Mouse (Mus musculus) myocyte (in vitro differentiated cells): ENCODE results near the gene Rcor1.

Source experiments
- CEBPB ChIP-seq: IDR thresholded peaks from 2 replicates; pipeline ENCODE4 v1.6.1; 2011; ENCODE audit warnings: mild to moderate bottlenecking, moderate library complexity; ENCODE audit not compliant: poor library complexity, insufficient read depth, severe bottlenecking
- E2F4 ChIP-seq: IDR thresholded peaks from one replicate; pipeline ENCODE4 v1.6.1; 2011; ENCODE audit warnings: mild to moderate bottlenecking, control low read depth, moderate library complexity; ENCODE audit not compliant: insufficient read depth
- MAX ChIP-seq: IDR thresholded peaks from one replicate; pipeline ENCODE4 v1.6.1; 2011; ENCODE audit warnings: low read depth, mild to moderate bottlenecking, control low read depth
- MYOD1 ChIP-seq, 3 experiments: IDR thresholded peaks; one replicate each; pipeline ENCODE4 v1.6.1; 2011; ENCODE audit warnings: control low read depth in 2 of 3, low read depth in 2 of 3, mild to moderate bottlenecking in 2 of 3, moderate library complexity in 1 of 3; ENCODE audit not compliant: insufficient read length in 2 of 3, control insufficient read depth in 1 of 3
- MYOG ChIP-seq, 3 experiments: IDR thresholded peaks; one replicate each; pipeline ENCODE4 v1.6.1; 2011; ENCODE audit warnings: control low read depth in 2 of 3, low read depth in 2 of 3, mild to moderate bottlenecking in 2 of 3; ENCODE audit not compliant: insufficient read length in 2 of 3, control insufficient read depth in 1 of 3, insufficient read depth in 1 of 3
- POLR2A ChIP-seq: IDR thresholded peaks from one replicate; pipeline ENCODE4 v1.6.1; 2011; ENCODE audit warnings: low read depth, mild to moderate bottlenecking, control low read depth, moderate library complexity; ENCODE audit not compliant: insufficient read length
- POLR2AphosphoS2 ChIP-seq: IDR thresholded peaks from one replicate; pipeline ENCODE4 v1.6.1; 2011; ENCODE audit warnings: low read depth, control low read depth; ENCODE audit not compliant: insufficient read length
- REST ChIP-seq: IDR thresholded peaks from one replicate; pipeline ENCODE4 v1.6.1; 2011; ENCODE audit warnings: mild to moderate bottlenecking, control low read depth, moderate library complexity; ENCODE audit not compliant: insufficient read depth, insufficient read length
- SRF ChIP-seq: IDR thresholded peaks from one replicate; pipeline ENCODE4 v1.6.1; 2011; ENCODE audit warnings: low read depth; ENCODE audit not compliant: control insufficient read depth, insufficient read length
- TCF12 ChIP-seq: IDR thresholded peaks from one replicate; pipeline ENCODE4 v1.6.1; 2011; ENCODE audit warnings: mild to moderate bottlenecking, control low read depth; ENCODE audit not compliant: poor library complexity, insufficient read depth, severe bottlenecking
- TCF3 ChIP-seq: IDR thresholded peaks from one replicate; pipeline ENCODE4 v1.6.1; 2011; ENCODE audit warnings: low read depth, control low read depth; ENCODE audit not compliant: insufficient read length
- USF1 ChIP-seq: IDR thresholded peaks from one replicate; pipeline ENCODE4 v1.6.1; 2011; ENCODE audit warnings: low read depth, mild to moderate bottlenecking, control low read depth, moderate library complexity

GRCm38 (mm10) chr12:111071009-111071408, 31.9 kb downstream of the Rcor1 start:
- TF ChIP-seq POLR2A, result no peak
- TF ChIP-seq MAX, result no peak
- no peak for TF ChIP-seq MYOG (IDR thresholded peaks at IDR 0.05; ENCODE audit: control insufficient read depth in 1 of 3, insufficient read depth in 1 of 3, insufficient read length in 2 of 3, low read depth in 2 of 3)
- no peak for TF ChIP-seq CEBPB
- no peak for TF ChIP-seq E2F4
- TF ChIP-seq SRF, result no peak
- no peak for TF ChIP-seq MYOD1 (IDR thresholded peaks at IDR 0.05; ENCODE audit: control insufficient read depth in 1 of 3, insufficient read length in 2 of 3, low read depth in 2 of 3)
- no peak for TF ChIP-seq TCF12
- TF ChIP-seq POLR2AphosphoS2, result no peak
- no peak for TF ChIP-seq USF1
- TF ChIP-seq TCF3, result no peak
- no peak for TF ChIP-seq REST
